Mouse (Mus musculus): ENCODE measurements at regions not wholly inside any gene's neighbourhood (a gene's known extent, or its start where the extent isn't known, plus 50 kb on each side); places are given as distances from the start of the nearest gene placed in this dataset.

- Histone ChIP-seq H3K4me3 (replicated peaks) (no peak overlapping the region), H3K36me3 (no peaks in the 10 kb centered on the region), H3K9me3 (no peaks in the 10 kb centered on the region), H3K4me2 (no peak overlapping the region), H3K4me1 (replicated peaks) (no peaks in the 10 kb centered on the region), H3K27me3 (no peaks in the 10 kb centered on the region; the same call in 1 of the 2 replicates), H3K27ac (no peak overlapping the region), H3K9ac (replicated peaks) (no peak overlapping the region)
- 55% methylated on average over 12 of the region's 12 CpGs for WGBS
- peak; percentile 56; the same call in 1 of the 2 replicates for ATAC-seq (ENCODE audit: insufficient number of reproducible peaks, insufficient read depth, low FRiP score, low TSS enrichment, low read depth)
These were observed 181.7 kb upstream of the Kdm8 start for GRCm38 (mm10) chr7:125262672-125263365.

- Histone ChIP-seq H3K4me3 (replicated peaks) (no peak overlapping the region), H3K27me3 (no peaks in the 10 kb centered on the region; the same call in 1 of the 2 replicates), H3K36me3 (no peaks in the 10 kb centered on the region), H3K9me3 (no peaks in the 10 kb centered on the region), H3K4me1 (replicated peaks) (no peaks in the 10 kb centered on the region), H3K27ac (no peak overlapping the region), H3K9ac (replicated peaks) (no peak overlapping the region), H3K4me2 (no peak overlapping the region)
- whole genome bisulfite sequencing = 78% methylated on average over 2 of the region's 2 CpGs
- no peak for ATAC-seq (ENCODE audit: insufficient number of reproducible peaks, insufficient read depth, low FRiP score, low TSS enrichment, low read depth)
These were observed 180.7 kb upstream of the Kdm8 start for GRCm38 (mm10) chr7:125263756-125264155.

- H3K27me3 ChIP-seq = no peaks in the 10 kb centered on the region
- H3K36me3 ChIP-seq = no peaks in the 10 kb centered on the region
- H3K4me1 ChIP-seq (replicated peaks) = no peaks in the 10 kb centered on the region
- ATAC-seq (ENCODE audit: insufficient number of reproducible peaks, insufficient read depth, low FRiP score, low TSS enrichment, low read depth) = 0 out of 2 replicates have a peak, but pooled peaks have one; percentile 20
- no peak overlapping the region for H3K4me2 ChIP-seq
- H3K9me3 ChIP-seq = no peaks in the 10 kb centered on the region
- H3K4me3 ChIP-seq (replicated peaks) = no peak overlapping the region
- no peak overlapping the region for H3K9ac ChIP-seq (replicated peaks)
- 34% methylated on average over 3 of the region's 3 CpGs for WGBS
- H3K27ac ChIP-seq = no peak overlapping the region
These were observed 173.8 kb upstream of the Kdm8 start for GRCm38 (mm10) chr7:125270711-125271110.

GRCm38 (mm10) chr7:125271356-125271755, 173.1 kb upstream of the Kdm8 start:
- Histone ChIP-seq H3K36me3 (no peaks in the 10 kb centered on the region), H3K9me3 (no peaks in the 10 kb centered on the region), H3K27me3 (no peaks in the 10 kb centered on the region), H3K4me1 (replicated peaks) (no peaks in the 10 kb centered on the region), H3K4me3 (replicated peaks) (no peak overlapping the region), H3K27ac (no peak overlapping the region), H3K9ac (replicated peaks) (no peak overlapping the region), H3K4me2 (no peak overlapping the region)
- ATAC-seq (ENCODE audit: insufficient number of reproducible peaks, insufficient read depth, low FRiP score, low TSS enrichment, low read depth) = no peak
- WGBS = 85% methylated on average over 4 of the region's 4 CpGs

- no peaks in the 10 kb centered on the region for H3K36me3 ChIP-seq
- no peak overlapping the region for H3K27ac ChIP-seq
- H3K4me1 ChIP-seq (replicated peaks) = no peaks in the 10 kb centered on the region
- 79% methylated on average over 3 of the region's 3 CpGs for WGBS
- ATAC-seq (ENCODE audit: insufficient number of reproducible peaks, insufficient read depth, low FRiP score, low TSS enrichment, low read depth) = no peak
- H3K9ac ChIP-seq (replicated peaks) = no peak overlapping the region
- no peak overlapping the region for H3K4me3 ChIP-seq (replicated peaks)
- H3K27me3 ChIP-seq = no peaks in the 10 kb centered on the region; the same call in 1 of the 2 replicates
- no peak overlapping the region for H3K4me2 ChIP-seq
- no peaks in the 10 kb centered on the region for H3K9me3 ChIP-seq
These were observed 163.1 kb upstream of the Kdm8 start for GRCm38 (mm10) chr7:125281371-125281770.

- no peaks in the 10 kb centered on the region for H3K4me1 ChIP-seq (replicated peaks)
- H3K9ac ChIP-seq (replicated peaks) = no peak overlapping the region
- H3K27me3 ChIP-seq = no peaks in the 10 kb centered on the region
- ATAC-seq (ENCODE audit: insufficient number of reproducible peaks, insufficient read depth, low FRiP score, low TSS enrichment, low read depth) = no peak
- H3K4me3 ChIP-seq (replicated peaks) = no peak overlapping the region
- no peaks in the 10 kb centered on the region for H3K9me3 ChIP-seq
- 66% methylated on average over 2 of the region's 2 CpGs for WGBS
- no peak overlapping the region for H3K4me2 ChIP-seq
- no peak overlapping the region for H3K27ac ChIP-seq
- H3K36me3 ChIP-seq = no peaks in the 10 kb centered on the region
These were observed 149.2 kb upstream of the Kdm8 start for GRCm38 (mm10) chr7:125295226-125295625.

- Histone ChIP-seq H3K27ac (no peak overlapping the region), H3K9ac (replicated peaks) (no peak overlapping the region), H3K27me3 (no peaks in the 10 kb centered on the region), H3K36me3 (no peaks in the 10 kb centered on the region), H3K4me2 (no peak overlapping the region), H3K9me3 (no peaks in the 10 kb centered on the region), H3K4me3 (replicated peaks) (no peak overlapping the region), H3K4me1 (replicated peaks) (no peaks in the 10 kb centered on the region)
- ATAC-seq (ENCODE audit: insufficient number of reproducible peaks, insufficient read depth, low FRiP score, low TSS enrichment, low read depth) = no peak
- whole genome bisulfite sequencing = 74% methylated on average over 3 of the region's 3 CpGs
These were observed 136.0 kb upstream of the Kdm8 start for GRCm38 (mm10) chr7:125308433-125308832.

GRCm38 (mm10) chr7:125310971-125311370, 133.5 kb upstream of the Kdm8 start:
- no peak overlapping the region for H3K4me2 ChIP-seq
- H3K9ac ChIP-seq (replicated peaks) = no peak overlapping the region
- H3K4me3 ChIP-seq (replicated peaks) = no peak overlapping the region
- no peaks in the 10 kb centered on the region for H3K4me1 ChIP-seq (replicated peaks)
- H3K9me3 ChIP-seq = no peaks in the 10 kb centered on the region
- no peak overlapping the region for H3K27ac ChIP-seq
- ATAC-seq (ENCODE audit: insufficient number of reproducible peaks, insufficient read depth, low FRiP score, low TSS enrichment, low read depth) = no peak
- no peaks in the 10 kb centered on the region for H3K36me3 ChIP-seq
- no peaks in the 10 kb centered on the region for H3K27me3 ChIP-seq
- WGBS = 83% methylated on average over 4 of the region's 4 CpGs

GRCm38 (mm10) chr7:125313604-125314003, 130.9 kb upstream of the Kdm8 start:
- Histone ChIP-seq H3K9me3 (no peaks in the 10 kb centered on the region), H3K4me2 (no peak overlapping the region), H3K4me3 (replicated peaks) (no peak overlapping the region), H3K27ac (no peak overlapping the region), H3K27me3 (no peaks in the 10 kb centered on the region), H3K9ac (replicated peaks) (no peak overlapping the region), H3K4me1 (replicated peaks) (no peaks in the 10 kb centered on the region), H3K36me3 (no peaks in the 10 kb centered on the region)
- 87% methylated on average over 3 of the region's 3 CpGs for WGBS
- ATAC-seq (ENCODE audit: insufficient number of reproducible peaks, insufficient read depth, low FRiP score, low TSS enrichment, low read depth) = no peak

- Histone ChIP-seq H3K36me3 (no peaks in the 10 kb centered on the region), H3K4me3 (replicated peaks) (no peak overlapping the region), H3K9me3 (no peaks in the 10 kb centered on the region), H3K4me2 (no peak overlapping the region), H3K27me3 (0 out of 2 replicates have a peak, but pooled peaks cover 3% of the 10 kb centered on the region), H3K27ac (no peak overlapping the region), H3K9ac (replicated peaks) (no peak overlapping the region), H3K4me1 (replicated peaks) (peaks cover 17% of the 10 kb centered on the region)
- no peak for ATAC-seq (ENCODE audit: insufficient number of reproducible peaks, insufficient read depth, low FRiP score, low TSS enrichment, low read depth)
- 92% methylated on average over 2 of the region's 2 CpGs for WGBS
These were observed 109.7 kb upstream of the Kdm8 start for GRCm38 (mm10) chr7:125334769-125335168.

- no peak overlapping the region for H3K9ac ChIP-seq (replicated peaks)
- no peak overlapping the region for H3K4me2 ChIP-seq
- H3K36me3 ChIP-seq = no peaks in the 10 kb centered on the region
- H3K27me3 ChIP-seq = 0 out of 2 replicates have a peak, but pooled peaks cover 3% of the 10 kb centered on the region
- H3K4me3 ChIP-seq (replicated peaks) = no peak overlapping the region
- 44% methylated on average over 3 of the region's 3 CpGs for WGBS
- no peak for ATAC-seq (ENCODE audit: insufficient number of reproducible peaks, insufficient read depth, low FRiP score, low TSS enrichment, low read depth)
- no peak overlapping the region for H3K27ac ChIP-seq
- peaks cover 23% of the 10 kb centered on the region for H3K4me1 ChIP-seq (replicated peaks)
- no peaks in the 10 kb centered on the region for H3K9me3 ChIP-seq
These were observed 108.8 kb upstream of the Kdm8 start for GRCm38 (mm10) chr7:125335586-125336165.

- no peak for ATAC-seq (ENCODE audit: insufficient number of reproducible peaks, insufficient read depth, low FRiP score, low TSS enrichment, low read depth)
- Histone ChIP-seq H3K9me3 (no peaks in the 10 kb centered on the region), H3K4me2 (no peak overlapping the region), H3K27me3 (0 out of 2 replicates have a peak, but pooled peaks cover 3% of the 10 kb centered on the region), H3K4me3 (replicated peaks) (no peak overlapping the region), H3K27ac (no peak overlapping the region), H3K4me1 (replicated peaks) (peaks cover 27% of the 10 kb centered on the region), H3K9ac (replicated peaks) (no peak overlapping the region), H3K36me3 (no peaks in the 10 kb centered on the region)
- WGBS = 81% methylated on average over 3 of the region's 3 CpGs
These were observed 107.7 kb upstream of the Kdm8 start for GRCm38 (mm10) chr7:125336826-125337225.
